Mouse (Mus musculus) cortical plate, adult 2 months (tissue): ENCODE measurements around the gene Uox.

ENCODE experiments used
- CTCF ChIP-seq: fragments of 200-500 bp; IDR thresholded peaks from 2 replicates; pipeline ENCODE4 v1.5.1; 2011; ENCODE audit warnings: mild to moderate bottlenecking, control low read depth, low read length; ENCODE audit not compliant: insufficient read depth; ENCODE audit errors: extremely low read depth
- POLR2A ChIP-seq: fragments of 200-500 bp; IDR thresholded peaks from 2 replicates; pipeline ENCODE4 v1.6.1; 2011; ENCODE audit warnings: mild to moderate bottlenecking, low read length, control low read depth; ENCODE audit not compliant: insufficient read depth; ENCODE audit errors: extremely low read depth

GRCm38 (mm10) chr3:146583478-146583877, 13.3 kb downstream of the Uox start:
- no peak for TF ChIP-seq POLR2A
- TF ChIP-seq CTCF = no peak
